Mouse (Mus musculus): ENCODE measurements around the gene Utp6.

- TF ChIP-seq CTCF (IDR thresholded peaks at IDR 0.05; ENCODE audit: extremely low read depth, insufficient read depth, insufficient read length, insufficient replicate concordance) (peak; percentile 94; the same call in 1 of the 2 replicates), POLR2A (IDR thresholded peaks at IDR 0.05; ENCODE audit: low read depth, low read length) (no peak)
These were observed 42.3 kb downstream of the Utp6 start for GRCm38 (mm10) chr11:79919685-79920504.

Measured in spleen, adult 2 months (tissue).